Mouse (Mus musculus) limb, embryonic 15.5 days (tissue): ENCODE measurements around the gene Pde11a. TPM values are rescaled to one million over a fixed set of nuclear protein-coding genes. Genes with fewer than 3 reads are reported as not detected.

Experiments used
- ATAC-seq: fragments of 200-750 bp; cut with Nextera tagmentation; 2 replicates; pipeline ENCODE4 v1.8.0; 2017; ENCODE audit warnings: low read depth, moderate TSS enrichment; ENCODE audit not compliant: insufficient number of reproducible peaks, low FRiP score, low TSS enrichment
- H3K27ac ChIP-seq: fragments of 300-500 bp; sonication (generic); 2 replicates; pipeline ENCODE4 v1.5.1; 2015; ENCODE audit warnings: moderate library complexity, mild to moderate bottlenecking, inconsistent platforms
- H3K27me3 ChIP-seq: fragments of 300-500 bp; sonication (generic); 2 replicates; pipeline ENCODE4 v1.6.1; 2015; ENCODE audit warnings: inconsistent platforms
- H3K36me3 ChIP-seq: fragments of 300-500 bp; sonication (generic); 2 replicates; pipeline ENCODE4 v1.6.1; 2015; ENCODE audit warnings: inconsistent platforms
- H3K4me1 ChIP-seq: fragments of 300-500 bp; sonication (generic); 2 replicates; pipeline ENCODE4 v1.6.1; 2015; ENCODE audit warnings: inconsistent platforms
- H3K4me2 ChIP-seq: fragments of 300-500 bp; sonication (generic); 2 replicates; pipeline ENCODE4 v1.6.1; 2015; ENCODE audit warnings: mild to moderate bottlenecking, inconsistent platforms
- H3K4me3 ChIP-seq: fragments of 300-500 bp; sonication (generic); 2 replicates; pipeline ENCODE4 v1.5.1; 2015; ENCODE audit warnings: mild to moderate bottlenecking, inconsistent platforms
- H3K9ac ChIP-seq: fragments of 300-500 bp; sonication (generic); 2 replicates; pipeline ENCODE4 v1.6.1; 2015; ENCODE audit warnings: inconsistent platforms
- H3K9me3 ChIP-seq: fragments of 300-500 bp; sonication (generic); 2 replicates; pipeline ENCODE4 v1.6.1; 2016; ENCODE audit warnings: inconsistent platforms
- WGBS: fragments of 180-500 bp; shearing (Covaris S2); methylation state at CpG from one replicate; pipeline ENCODE4 v1.1.7; 2015; 5-methylcytosine and 5-hydroxymethylcytosine counted together
- polyA plus RNA-seq: library from polyadenylated mRNA; unstranded; fragments of >200 nt; fragmentation: Nextera tagmentation; extraction: Ambion mirVana; gene quantifications from 2 replicates; pipeline ENCODE4 v1.2.1, GENCODE M21; 2015

The Pde11a gene
- polyA plus RNA-seq, 1 experiment from 2014 or later, result 0.50 TPM

DNA sequence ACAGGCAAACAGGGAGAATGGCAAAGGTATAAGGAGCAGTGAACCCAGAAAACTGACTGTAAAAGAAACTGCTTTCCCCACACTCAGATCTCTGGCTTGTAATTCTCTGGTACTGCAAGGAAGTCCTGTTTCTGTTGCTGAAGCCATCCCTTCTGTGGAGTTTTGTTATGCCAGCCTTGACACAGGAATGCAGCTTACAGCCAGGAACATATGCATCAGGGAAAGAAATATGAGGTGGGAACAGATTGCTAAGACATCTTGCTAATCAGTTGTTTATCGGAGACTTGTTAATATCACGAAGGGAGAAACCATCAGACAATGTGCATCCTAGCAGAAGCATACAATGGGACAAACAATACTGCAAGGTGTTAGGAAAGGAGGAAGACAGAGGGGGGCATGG, 99.4 kb downstream of the Pde11a start:
- H3K27me3 ChIP-seq, result no peaks in the 10 kb centered on the region
- no peak overlapping the region for H3K9ac ChIP-seq
- no peak overlapping the region for H3K4me2 ChIP-seq
- H3K27ac ChIP-seq, result no peak overlapping the region
- no peak overlapping the region for H3K4me3 ChIP-seq
- WGBS, result 81% methylated on average over 2 of the region's 2 CpGs
- H3K36me3 ChIP-seq, result no peaks in the 10 kb centered on the region
- no peaks in the 10 kb centered on the region for H3K4me1 ChIP-seq
- ATAC-seq, result no peak
- H3K9me3 ChIP-seq, result no peaks in the 10 kb centered on the region

DNA sequence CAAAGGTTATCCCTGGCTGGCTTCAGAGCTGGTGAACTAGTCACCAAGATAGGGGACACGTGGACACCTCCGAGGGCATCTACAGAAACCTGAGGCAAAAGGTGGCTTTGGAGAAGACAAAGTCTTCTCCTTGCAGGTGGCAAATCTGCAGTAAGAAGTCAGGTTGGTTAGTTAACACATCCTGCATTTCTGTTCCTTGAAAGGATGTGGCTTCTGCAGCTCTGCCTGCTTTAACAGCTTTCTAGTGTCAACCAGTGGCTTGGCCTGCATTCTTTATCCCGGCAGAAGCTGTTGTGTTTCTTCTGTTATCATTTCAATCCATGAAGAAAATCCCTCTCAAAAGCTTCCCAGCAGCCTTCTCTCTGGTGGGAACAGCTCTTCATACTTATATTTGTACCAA, 100.1 kb downstream of the Pde11a start:
- Histone ChIP-seq H3K27me3 (no peaks in the 10 kb centered on the region), H3K9me3 (no peaks in the 10 kb centered on the region), H3K36me3 (no peaks in the 10 kb centered on the region), H3K4me1 (no peaks in the 10 kb centered on the region), H3K4me2 (no peak overlapping the region), H3K27ac (no peak overlapping the region), H3K4me3 (no peak overlapping the region), H3K9ac (no peak overlapping the region)
- 90% methylated on average over 3 of the region's 3 CpGs for WGBS
- ATAC-seq, result no peak

DNA sequence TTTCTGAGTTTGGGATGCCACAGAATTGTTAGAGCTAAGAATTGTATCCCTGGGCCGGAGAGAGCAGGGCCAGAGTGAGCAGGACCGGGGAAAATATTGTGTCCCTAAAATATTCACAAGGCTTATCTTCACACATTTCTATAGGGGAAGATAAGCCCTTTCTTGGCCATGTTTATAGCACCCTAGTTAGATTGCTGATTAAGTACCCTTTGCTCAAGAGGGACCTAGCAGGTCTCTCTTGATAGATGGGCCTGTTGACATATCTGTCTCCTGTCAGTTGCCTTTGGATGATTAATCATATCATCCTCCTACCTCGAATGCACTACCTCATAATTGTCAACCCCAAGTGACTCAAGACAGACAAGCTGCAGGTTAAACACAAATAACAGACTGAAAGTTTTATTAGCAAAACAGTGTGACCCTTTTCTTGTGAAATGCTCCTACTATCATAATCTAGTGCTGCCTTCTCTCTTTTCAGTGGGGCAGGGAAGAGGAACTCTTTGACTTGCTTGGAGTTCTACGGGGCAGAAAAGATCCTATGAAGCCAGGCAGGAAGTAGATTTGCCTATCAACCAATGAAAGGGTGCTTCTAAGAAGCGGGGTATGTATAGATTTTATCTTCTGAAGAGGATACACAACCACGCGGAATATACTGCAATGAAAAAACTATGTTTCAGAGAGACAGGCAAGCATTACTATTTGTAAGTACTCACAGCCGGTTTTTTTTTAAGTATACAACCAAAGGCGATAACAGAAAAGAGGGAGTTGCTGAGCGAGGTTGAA, 100.7 kb downstream of the Pde11a start:
- no peaks in the 10 kb centered on the region for H3K4me1 ChIP-seq
- no peak overlapping the region for H3K27ac ChIP-seq
- no peak for ATAC-seq

DNA sequence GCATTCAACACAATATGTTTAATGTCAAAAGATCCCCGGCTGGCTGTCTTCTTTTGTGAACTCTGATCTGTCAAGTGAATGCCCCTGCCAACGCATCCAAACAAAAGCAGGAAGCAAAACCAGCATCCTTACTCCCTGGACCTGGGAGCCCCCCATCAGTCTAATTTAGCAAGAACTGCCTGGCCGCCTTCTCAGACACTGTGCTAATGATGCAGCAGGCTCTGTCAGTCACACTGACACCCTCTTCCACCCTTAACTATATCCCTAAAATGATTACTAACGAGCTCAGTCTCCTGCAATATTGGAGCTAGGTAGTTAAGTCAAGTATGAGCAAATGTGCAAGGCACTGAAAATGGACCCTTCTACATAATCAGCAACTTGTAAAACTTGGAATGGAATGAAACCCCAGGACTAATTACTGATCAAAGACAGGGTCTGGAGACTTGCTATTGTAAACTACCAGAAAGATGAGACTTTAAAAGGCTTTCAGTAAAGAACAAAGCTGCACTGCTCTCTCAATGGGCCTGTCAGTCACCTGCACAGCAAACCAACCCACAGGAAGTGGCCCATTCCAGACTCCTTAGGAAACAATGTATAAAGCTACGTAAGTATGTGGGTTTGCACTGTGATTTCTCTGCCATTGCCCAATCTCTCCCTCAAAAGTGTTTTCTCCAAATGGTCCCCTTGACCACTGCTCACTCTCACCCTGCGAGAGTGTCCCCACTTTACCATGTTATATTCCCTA, 118.0 kb downstream of the Pde11a start:
- Histone ChIP-seq H3K9ac (no peak overlapping the region), H3K4me1 (no peaks in the 10 kb centered on the region), H3K27ac (no peak overlapping the region), H3K27me3 (no peaks in the 10 kb centered on the region), H3K4me3 (no peak overlapping the region), H3K4me2 (no peak overlapping the region), H3K9me3 (no peaks in the 10 kb centered on the region), H3K36me3 (no peaks in the 10 kb centered on the region)
- 44% methylated on average over 6 of the region's 6 CpGs for WGBS
- no peak for ATAC-seq

More for the DNA sequence above, 100.7 kb downstream of the Pde11a start:
- Histone ChIP-seq H3K9me3 (no peaks in the 10 kb centered on the region), H3K4me3 (no peak overlapping the region), H3K27me3 (no peaks in the 10 kb centered on the region), H3K9ac (no peak overlapping the region), H3K4me2 (no peak overlapping the region), H3K36me3 (no peaks in the 10 kb centered on the region)
- WGBS, result 85% methylated on average over 10 of the region's 10 CpGs

DNA sequence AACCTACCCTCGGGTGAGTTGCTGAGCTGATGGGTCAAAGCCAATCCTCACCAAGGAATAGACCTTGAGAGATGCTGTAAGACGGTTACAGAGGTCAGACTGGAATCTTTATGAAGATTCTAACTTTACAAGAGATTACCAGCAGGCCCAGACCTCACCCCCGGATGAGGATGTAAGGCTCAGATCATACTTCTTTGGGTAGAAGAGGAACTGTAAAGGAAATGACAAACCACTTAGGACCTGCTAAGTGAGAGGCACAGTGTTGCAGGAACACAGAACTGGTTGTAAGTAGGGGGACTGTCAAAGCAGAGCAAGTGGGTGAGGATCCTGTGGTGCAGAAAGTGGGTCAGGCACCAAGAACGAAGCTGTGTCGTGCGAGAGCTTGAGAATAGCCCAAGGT, 119.0 kb downstream of the Pde11a start:
- Histone ChIP-seq H3K9me3 (no peaks in the 10 kb centered on the region), H3K4me2 (no peak overlapping the region), H3K27me3 (no peaks in the 10 kb centered on the region), H3K9ac (no peak overlapping the region), H3K36me3 (no peaks in the 10 kb centered on the region), H3K27ac (no peak overlapping the region), H3K4me1 (no peaks in the 10 kb centered on the region), H3K4me3 (no peak overlapping the region)
- 66% methylated on average over 6 of the region's 6 CpGs for WGBS
- no peak for ATAC-seq

DNA sequence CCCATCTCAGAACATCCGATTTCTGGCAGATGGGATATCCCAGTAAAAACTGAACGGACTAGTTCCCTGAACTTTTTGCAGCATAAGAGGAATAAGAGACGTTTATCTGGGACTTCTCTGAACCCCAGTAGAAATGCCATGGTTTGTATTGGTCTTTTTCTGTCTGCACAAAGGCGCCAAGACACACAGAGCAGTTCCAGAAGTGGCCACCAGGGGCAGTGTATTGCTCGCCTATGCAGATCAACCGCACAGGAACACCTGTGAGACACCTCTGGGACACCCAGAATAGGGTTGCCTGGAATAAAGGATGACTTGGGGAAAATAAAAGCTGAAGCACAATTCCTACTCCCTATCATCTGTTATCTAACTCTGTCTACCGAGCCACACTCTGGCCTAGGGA, 122.4 kb downstream of the Pde11a start:
- H3K9ac ChIP-seq, result no peak overlapping the region
- no peak overlapping the region for H3K27ac ChIP-seq
- 69% methylated on average over 7 of the region's 7 CpGs for WGBS
- H3K4me1 ChIP-seq, result no peaks in the 10 kb centered on the region
- ATAC-seq, result no peak
- no peak overlapping the region for H3K4me2 ChIP-seq
- H3K4me3 ChIP-seq, result no peak overlapping the region
- H3K9me3 ChIP-seq, result no peaks in the 10 kb centered on the region
- H3K36me3 ChIP-seq, result no peaks in the 10 kb centered on the region
- H3K27me3 ChIP-seq, result no peaks in the 10 kb centered on the region

DNA sequence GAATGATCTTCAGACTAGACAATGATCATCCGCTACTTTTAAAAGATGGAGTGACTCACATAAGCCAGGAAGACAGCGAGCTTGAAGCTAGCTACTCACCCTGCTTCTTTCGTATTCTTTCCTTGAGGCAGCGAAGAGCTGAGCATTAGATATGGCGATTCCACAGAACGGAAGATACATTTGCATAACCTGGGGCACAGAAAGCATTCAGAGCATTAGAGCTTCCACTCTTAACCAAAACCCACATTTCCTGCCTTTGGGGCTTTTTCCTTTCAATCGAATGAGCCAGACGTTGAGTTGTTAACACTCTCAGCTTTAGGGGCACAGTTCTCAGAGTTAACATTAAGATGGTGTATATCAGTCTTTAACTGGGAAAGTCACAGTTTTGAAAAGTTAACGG, 123.4 kb downstream of the Pde11a start:
- Histone ChIP-seq H3K36me3 (no peaks in the 10 kb centered on the region), H3K27ac (no peak overlapping the region), H3K27me3 (no peaks in the 10 kb centered on the region), H3K4me1 (no peaks in the 10 kb centered on the region), H3K4me3 (no peak overlapping the region), H3K9ac (no peak overlapping the region), H3K9me3 (no peaks in the 10 kb centered on the region), H3K4me2 (no peak overlapping the region)
- no peak for ATAC-seq
- 77% methylated on average over 9 of the region's 9 CpGs for WGBS

DNA sequence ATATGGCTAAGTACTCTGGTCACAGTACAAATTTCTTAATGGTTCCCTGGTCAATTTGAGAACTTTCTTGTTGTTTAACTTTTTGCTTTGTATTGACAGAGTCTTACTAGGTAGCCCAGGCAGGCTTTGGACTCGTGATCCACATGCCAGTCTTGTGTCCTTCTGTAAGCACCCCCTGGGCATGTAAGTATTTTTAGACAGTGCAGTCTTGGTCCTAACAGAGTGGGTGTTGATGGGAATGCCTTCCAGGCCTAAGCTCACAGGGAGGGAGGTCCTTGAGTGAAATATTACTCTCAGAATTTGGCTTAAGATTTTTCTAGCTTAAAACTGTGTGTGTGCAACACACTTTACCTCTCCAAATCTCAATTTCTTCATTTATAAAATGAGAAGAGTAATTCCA, 153.4 kb downstream of the Pde11a start:
- WGBS, result 43% methylated on average over 1 of the region's 1 CpGs
- no peak overlapping the region for H3K27ac ChIP-seq
- H3K4me3 ChIP-seq, result no peak overlapping the region
- H3K36me3 ChIP-seq, result no peaks in the 10 kb centered on the region
- H3K9ac ChIP-seq, result no peak overlapping the region
- H3K4me1 ChIP-seq, result no peaks in the 10 kb centered on the region
- no peak for ATAC-seq
- no peak overlapping the region for H3K4me2 ChIP-seq
- no peaks in the 10 kb centered on the region for H3K9me3 ChIP-seq
- H3K27me3 ChIP-seq, result no peaks in the 10 kb centered on the region

DNA sequence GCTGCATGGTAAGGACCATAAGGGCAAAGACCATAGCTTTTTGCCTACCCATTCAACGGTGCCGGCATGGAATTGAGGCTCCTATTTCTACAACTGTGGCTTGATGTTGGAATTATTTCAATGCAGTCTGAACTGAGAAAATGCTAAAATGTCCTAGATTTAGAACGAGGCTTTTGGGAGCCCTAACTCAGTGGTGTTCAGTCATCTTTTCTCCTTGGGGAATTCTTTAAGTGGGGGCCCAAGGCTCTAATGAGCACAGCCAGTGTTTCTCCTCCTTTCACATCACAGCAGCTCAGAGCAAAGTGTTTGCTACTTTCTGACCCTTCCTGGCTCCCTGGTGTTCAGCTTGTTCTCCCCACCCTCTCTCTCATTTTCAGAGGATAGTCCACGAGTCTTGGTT, 175.8 kb downstream of the Pde11a start:
- Histone ChIP-seq H3K4me1 (no peaks in the 10 kb centered on the region), H3K4me3 (no peak overlapping the region), H3K4me2 (no peak overlapping the region), H3K27ac (no peak overlapping the region), H3K9me3 (no peaks in the 10 kb centered on the region), H3K27me3 (no peaks in the 10 kb centered on the region), H3K9ac (no peak overlapping the region), H3K36me3 (no peaks in the 10 kb centered on the region)
- ATAC-seq, result no peak
- 82% methylated on average over 4 of the region's 4 CpGs for WGBS

DNA sequence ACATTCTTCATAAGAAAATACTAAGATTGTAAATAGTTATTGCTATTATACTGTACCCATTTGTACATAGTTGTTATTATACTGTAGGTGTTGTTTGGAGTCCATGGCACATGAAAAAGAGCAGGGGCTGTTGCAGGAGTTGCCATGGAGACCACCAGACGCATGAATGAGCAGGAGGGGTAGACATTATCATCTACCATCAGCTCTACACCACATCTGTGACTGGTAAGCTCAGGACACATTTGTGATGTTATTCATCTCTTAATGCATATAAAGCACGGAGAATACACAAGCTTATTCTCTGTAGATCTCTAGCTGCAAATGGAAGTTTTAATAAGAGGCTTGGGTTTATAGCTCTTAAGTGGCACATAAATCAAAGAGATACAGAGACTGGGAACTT, 179.6 kb downstream of the Pde11a start:
- Histone ChIP-seq H3K9me3 (no peaks in the 10 kb centered on the region), H3K27me3 (no peaks in the 10 kb centered on the region), H3K4me1 (no peaks in the 10 kb centered on the region), H3K36me3 (no peaks in the 10 kb centered on the region), H3K27ac (no peak overlapping the region), H3K9ac (no peak overlapping the region), H3K4me2 (no peak overlapping the region), H3K4me3 (no peak overlapping the region)
- 53% methylated on average over 2 of the region's 2 CpGs for WGBS
- no peak for ATAC-seq

DNA sequence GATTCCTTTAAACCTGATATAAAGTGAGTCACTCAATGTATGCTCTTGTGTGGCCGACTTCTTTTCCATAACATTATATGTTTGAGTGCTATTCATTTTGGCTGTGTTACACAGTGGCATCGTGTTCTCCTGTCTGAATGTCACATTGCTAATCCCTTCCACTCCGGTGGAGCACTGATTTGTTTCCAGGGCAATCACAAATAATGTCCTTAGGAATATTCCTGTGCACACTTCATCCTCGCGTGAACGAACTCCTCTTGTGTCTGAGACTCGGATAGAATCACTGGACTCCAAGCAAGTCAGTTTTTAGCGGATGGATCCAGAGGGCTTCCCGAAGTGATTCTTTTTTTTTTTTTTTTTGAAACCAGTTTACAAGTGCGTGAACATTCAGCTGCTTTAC, 197.4 kb downstream of the Pde11a start:
- Histone ChIP-seq H3K27me3 (no peaks in the 10 kb centered on the region), H3K36me3 (no peaks in the 10 kb centered on the region), H3K9me3 (no peaks in the 10 kb centered on the region), H3K9ac (no peak overlapping the region), H3K27ac (no peak overlapping the region), H3K4me2 (no peak overlapping the region), H3K4me1 (0 out of 2 replicates have a peak, but pooled peaks cover 5% of the 10 kb centered on the region), H3K4me3 (no peak overlapping the region)
- 80% methylated on average over 10 of the region's 10 CpGs for WGBS
- no peak for ATAC-seq

DNA sequence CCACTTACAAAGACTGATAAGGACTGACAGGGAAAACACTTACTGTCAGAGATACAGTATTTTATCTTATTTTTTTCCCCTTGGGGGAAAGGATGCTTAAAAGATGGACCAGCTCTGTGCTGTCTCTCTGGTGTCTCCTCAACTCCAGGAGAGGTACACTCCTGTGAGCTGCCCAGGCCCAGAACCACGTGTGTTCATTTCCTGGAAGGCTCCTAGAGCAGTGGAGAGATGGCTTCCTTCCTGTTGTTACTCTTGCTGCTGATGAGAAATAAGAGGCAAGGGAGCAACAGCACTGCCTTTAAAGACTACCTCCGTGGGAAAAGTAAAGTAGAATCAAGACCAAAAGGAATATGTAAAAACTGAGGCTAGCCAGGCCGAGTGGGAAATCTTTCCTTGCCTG, 205.6 kb downstream of the Pde11a start:
- no peak overlapping the region for H3K9ac ChIP-seq
- H3K27me3 ChIP-seq, result 0 out of 2 replicates have a peak, but pooled peaks cover 3% of the 10 kb centered on the region
- WGBS, result 50% methylated on average over 3 of the region's 3 CpGs
- no peak for ATAC-seq
- no peak overlapping the region for H3K4me2 ChIP-seq
- H3K27ac ChIP-seq, result no peak overlapping the region
- H3K4me3 ChIP-seq, result no peak overlapping the region
- 0 out of 2 replicates have a peak, but pooled peaks cover 5% of the 10 kb centered on the region for H3K4me1 ChIP-seq
- no peaks in the 10 kb centered on the region for H3K9me3 ChIP-seq
- no peaks in the 10 kb centered on the region for H3K36me3 ChIP-seq
